Mouse (Mus musculus): ENCODE measurements around the gene Prph2.

Gene Prph2

GRCm38 (mm10) chr17:46890843-46891594, 19.2 kb upstream of the Prph2 start:
- peak; percentile 35 for DNase-seq (ENCODE audit: extremely low spot score, low spot score)

DNA sequence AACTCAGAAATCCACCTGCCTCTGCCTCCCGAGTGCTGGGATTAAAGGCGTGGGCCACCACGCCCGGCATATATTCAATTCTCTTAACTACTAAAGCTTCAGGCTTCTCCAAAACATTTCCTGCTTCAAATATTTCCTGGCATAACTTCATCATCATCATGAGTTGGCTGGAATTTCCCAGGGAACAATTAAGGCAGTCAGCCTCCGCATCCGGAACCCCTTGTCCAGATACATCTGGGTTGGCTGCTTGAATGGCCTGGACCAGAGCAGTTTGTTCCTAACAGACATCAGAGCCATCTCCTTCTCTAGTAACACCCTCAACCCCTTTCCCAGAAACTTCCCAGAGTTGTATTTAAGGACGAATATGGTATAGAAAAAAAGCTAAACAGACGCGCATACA, 14.8 kb upstream of the Prph2 start:
- no peak for DNase-seq (ENCODE audit: extremely low spot score, low spot score)

GRCm38 (mm10) chr17:46897221-46897950, 12.9 kb upstream of the Prph2 start:
- peak; percentile 43 for DNase-seq (ENCODE audit: extremely low spot score, low spot score)

GRCm38 (mm10) chr17:46900941-46901340, 9.3 kb upstream of the Prph2 start:
- no peak for DNase-seq (ENCODE audit: extremely low spot score, low spot score)

DNA sequence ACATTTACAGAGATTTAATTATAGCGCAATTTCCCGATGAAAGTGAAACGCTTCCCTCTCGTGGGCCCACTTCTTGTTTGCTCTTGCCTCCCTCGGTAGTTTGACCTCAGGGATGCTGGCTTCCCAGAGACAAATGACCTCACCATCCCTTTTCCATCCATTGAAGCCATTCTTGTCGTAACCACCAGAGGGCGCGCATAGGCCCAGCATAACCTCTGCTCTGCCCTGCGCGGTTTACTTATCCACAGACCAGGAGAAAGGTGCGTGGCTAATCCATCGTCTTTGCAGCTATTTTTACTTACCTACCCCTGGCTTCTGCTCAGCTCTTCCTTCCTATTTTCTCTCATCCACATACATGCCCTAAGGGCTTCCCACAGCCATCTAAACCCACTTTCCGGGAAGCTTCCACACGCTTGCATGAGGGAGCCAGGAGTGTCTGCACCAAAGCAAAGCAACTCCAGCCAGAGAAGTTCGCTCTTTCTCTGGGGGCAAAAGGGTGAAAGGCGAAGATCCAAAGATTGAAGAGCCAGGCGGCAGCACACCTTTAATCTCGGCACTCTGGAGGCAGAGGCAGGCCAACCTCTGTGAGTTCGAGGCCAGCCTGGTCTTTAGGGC, 6.3 kb upstream of the Prph2 start:
- peak; percentile 84 for DNase-seq (ENCODE audit: extremely low spot score, low spot score)

GRCm38 (mm10) chr17:46912331-46912730, 2.1 kb downstream of the Prph2 start:
- no peak for DNase-seq (ENCODE audit: extremely low spot score, low spot score)

DNA sequence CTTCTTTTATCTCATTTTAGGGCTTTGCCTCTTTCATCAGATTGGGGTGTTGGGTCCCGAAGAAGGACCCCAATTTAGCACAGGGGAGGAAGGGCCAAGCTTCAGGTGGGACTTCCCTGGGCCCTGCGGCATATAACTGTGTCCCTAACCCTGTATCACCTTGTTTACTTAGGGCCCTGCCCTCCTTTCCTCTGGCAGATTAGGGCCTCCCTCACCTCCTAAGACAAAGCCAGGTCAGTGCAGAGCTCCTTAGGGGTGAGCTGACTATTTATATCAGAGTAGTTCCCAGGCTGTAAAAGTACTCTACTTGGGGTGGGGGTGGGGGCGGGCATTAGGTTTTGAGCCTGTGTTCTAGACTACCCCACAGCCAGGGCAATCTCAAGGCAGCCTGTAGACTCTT, 4.9 kb downstream of the Prph2 start:
- DNase-seq (ENCODE audit: extremely low spot score, low spot score): no peak

DNA sequence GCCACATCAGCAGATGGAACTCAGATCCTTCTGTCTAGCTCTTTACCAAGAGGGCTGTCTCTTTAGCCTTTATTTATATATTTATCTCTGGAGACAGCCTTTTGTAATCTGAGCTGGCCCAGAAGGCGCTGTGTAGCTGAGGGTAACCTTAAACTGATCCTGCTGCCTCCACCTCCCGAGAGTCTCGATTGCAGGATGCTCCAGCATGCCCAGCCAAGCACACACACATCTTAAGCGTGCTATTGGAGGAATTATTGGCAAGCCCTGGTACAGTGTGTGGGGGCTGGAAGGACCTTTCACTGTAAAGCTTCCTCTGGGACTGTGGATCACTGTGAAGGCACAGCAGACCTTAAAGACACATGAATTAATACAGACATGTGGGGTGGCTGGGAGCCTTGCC, 8.7 kb downstream of the Prph2 start:
- no peak for DNase-seq (ENCODE audit: extremely low spot score, low spot score)

GRCm38 (mm10) chr17:46920855-46921254, 10.6 kb downstream of the Prph2 start:
- no peak for DNase-seq (ENCODE audit: extremely low spot score, low spot score)

DNA sequence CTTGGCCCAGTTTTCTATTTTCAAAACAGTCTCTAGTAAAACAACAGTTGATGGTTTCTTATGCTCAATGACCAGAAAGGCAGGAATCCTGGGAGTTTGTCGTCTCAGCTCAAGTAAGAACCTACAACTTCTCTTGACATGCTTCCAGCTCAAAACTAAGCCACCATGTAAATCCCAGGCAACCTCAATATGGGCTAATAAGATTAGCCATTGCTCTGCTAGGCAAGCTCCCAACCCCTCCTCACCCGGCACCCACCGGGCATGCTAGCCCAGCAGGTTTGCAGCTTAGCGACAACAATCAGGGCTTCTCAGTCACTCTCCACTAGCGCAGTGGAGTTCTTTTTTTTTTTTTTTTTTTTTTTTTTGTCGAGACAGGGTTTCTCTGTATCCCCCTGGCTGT, 15.9 kb downstream of the Prph2 start:
- DNase-seq (ENCODE audit: extremely low spot score, low spot score): no peak

GRCm38 (mm10) chr17:46926941-46927340, 16.7 kb downstream of the Prph2 start:
- DNase-seq (ENCODE audit: extremely low spot score, low spot score): no peak

GRCm38 (mm10) chr17:46927781-46928180, 17.5 kb downstream of the Prph2 start:
- DNase-seq (ENCODE audit: extremely low spot score, low spot score): no peak

- no peak for DNase-seq (ENCODE audit: extremely low spot score, low spot score)
Measured at GRCm38 (mm10) chr17:46929277-46929676, 19.0 kb downstream of the Prph2 start.

GRCm38 (mm10) chr17:46929897-46930296, 19.6 kb downstream of the Prph2 start:
- no peak for DNase-seq (ENCODE audit: extremely low spot score, low spot score)

DNA sequence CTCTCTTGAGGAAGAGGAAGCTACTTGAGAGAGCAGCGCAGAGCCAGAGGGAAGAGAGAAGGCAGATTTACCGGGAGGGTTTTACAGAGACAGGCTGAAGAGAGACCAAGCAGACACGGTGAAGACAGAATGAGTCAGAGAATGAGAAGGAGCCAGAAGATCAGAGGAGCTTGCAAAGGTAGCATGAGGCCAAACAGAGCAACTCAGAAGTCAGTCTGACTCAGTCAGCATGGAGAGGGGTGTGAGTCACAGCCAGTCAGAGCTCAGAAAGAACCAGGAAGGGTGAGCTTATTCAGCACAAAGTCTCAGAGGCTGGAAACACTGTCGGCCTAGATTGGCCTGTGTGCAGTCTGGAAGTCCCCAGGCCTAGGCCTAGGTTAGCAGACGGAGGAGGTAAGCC, 22.7 kb downstream of the Prph2 start:
- no peak for DNase-seq (ENCODE audit: extremely low spot score, low spot score)

- DNase-seq (ENCODE audit: extremely low spot score, low spot score): peak; percentile 54
Measured at GRCm38 (mm10) chr17:46933557-46934348, 23.5 kb downstream of the Prph2 start.

GRCm38 (mm10) chr17:46940461-46940860, 30.2 kb downstream of the Prph2 start:
- no peak for DNase-seq (ENCODE audit: extremely low spot score, low spot score)

DNA sequence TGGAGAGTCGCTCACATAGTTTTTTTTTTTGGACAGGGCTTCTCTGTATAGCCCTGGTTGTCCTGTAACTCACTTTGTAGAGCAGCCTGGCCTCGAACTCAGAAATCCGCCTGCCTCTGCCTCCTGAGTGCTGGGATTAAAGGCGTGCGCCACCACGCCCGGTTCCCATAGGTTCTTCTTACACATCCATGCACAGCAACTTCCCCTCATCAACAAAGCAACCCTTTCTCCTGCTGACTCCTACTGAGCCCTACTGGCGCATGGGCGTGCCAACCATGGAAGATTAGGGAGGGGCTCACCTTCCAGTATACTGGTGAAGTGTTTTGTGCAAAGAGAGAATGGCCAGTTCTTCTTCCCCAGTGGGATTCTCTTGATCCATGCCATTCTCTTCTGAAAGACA, 32.2 kb downstream of the Prph2 start:
- DNase-seq (ENCODE audit: extremely low spot score, low spot score): no peak

GRCm38 (mm10) chr17:46946276-46946675, 36.0 kb downstream of the Prph2 start:
- no peak for DNase-seq (ENCODE audit: extremely low spot score, low spot score)

DNA sequence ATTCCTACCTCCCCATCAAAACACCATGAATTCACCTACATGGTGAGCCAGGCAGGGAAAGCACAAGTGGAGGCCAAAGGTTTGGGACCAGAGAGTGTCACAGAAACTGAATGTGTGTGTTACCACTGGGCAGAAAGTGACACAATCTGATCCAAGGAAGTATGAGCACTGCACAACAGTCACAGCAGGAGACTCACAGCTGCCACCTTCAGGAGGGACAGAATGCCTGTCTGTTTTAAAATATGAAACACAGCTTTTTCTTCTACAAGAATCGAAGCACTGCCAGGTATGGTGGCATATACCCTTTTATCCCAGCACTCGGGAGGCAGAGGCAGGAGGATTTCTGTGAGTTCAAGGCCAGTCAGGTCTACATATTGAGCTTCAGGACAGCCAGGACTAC, 47.8 kb downstream of the Prph2 start:
- no peak for DNase-seq (ENCODE audit: extremely low spot score, low spot score)

DNA sequence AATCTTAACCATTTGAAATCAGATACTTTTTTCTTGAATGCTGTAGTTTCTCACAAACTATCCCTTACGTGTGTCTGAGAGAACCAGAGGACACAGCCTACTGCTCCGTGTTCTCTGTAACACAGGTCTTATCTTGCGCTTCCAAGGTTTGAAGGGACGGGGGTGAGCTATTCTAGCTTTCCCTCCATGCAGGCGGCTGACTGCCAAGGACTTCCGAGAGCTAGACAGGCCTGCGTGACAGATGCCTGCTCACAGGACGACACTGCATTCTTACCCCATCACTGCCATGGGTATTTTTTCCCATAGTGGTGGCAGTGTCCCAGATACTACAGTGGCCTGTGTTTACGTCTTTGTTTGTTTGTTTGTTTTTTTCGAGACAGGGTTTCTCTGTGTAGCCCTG, 50.0 kb downstream of the Prph2 start:
- DNase-seq (ENCODE audit: extremely low spot score, low spot score): no peak

GRCm38 (mm10) chr17:46962153-46962552, 51.9 kb downstream of the Prph2 start:
- DNase-seq (ENCODE audit: extremely low spot score, low spot score): no peak

Data from neural tube, embryonic 10.5 days (tissue).